Mouse (Mus musculus): ENCODE data around the gene Wipf3.

Wipf3 gene

DNA sequence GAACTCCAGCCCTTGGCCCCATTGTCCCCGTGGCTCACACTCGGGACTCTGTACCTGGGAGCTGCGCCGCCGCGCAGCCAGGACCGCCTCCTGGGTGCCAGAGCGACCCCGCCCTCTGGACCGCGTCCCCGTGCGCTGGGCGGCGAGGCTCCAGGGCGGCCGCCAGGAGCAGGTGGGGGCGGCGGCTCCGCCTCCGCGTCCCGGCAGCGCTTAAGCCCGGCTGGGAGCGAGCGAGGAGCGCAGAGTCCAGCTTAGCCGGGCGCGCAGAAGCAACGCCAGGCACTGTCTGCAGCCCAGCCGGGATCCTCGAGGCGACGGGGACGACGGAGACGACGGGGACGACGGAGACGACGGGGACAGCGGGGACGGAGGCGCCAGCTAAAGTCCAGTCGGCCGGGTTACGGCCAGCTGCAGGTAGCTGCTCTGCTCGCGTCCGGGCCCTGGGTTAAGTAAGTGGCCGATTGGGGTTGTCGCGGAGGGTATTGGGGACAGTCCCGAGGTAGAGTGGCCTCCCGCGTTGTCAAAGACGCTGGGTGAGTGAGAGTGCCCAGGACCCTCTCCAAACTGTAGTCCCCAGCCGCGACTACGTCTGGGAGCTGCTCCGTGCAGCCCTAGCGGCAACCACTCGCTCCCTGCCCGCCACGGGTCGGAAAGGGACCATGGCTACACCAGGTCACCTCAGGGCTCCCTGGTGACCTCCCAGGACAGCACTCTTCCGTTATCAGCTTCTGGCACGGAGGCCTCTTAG is at the start of gene Wipf3:
Gene Wipf3 (plus strand): TSS at position 157 of the 748 bp plus-strand sequence.
- no peak for DNase-seq (ENCODE audit: low read depth, low spot score)

DNA sequence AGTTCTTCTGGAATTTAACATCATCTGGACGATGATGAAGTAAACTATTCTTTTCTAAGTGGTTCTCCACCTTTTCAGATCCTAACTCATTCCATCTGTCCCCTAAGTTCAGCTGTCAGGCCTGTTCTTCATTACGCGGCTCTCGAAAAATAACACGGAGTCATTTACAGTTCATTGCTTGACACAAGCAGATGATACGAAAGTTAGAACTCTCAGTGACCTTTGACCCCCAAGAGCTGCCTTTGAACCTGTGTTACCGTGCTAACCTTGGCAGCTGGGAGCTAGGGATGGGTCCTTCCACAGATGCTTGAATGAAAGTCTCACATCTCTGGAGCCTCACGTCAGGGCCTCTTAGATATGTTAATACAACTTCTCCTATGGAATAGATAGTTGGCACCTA is 46.8 kb upstream of the Wipf3 start:
- no peak for DNase-seq (ENCODE audit: low read depth, low spot score)

DNA sequence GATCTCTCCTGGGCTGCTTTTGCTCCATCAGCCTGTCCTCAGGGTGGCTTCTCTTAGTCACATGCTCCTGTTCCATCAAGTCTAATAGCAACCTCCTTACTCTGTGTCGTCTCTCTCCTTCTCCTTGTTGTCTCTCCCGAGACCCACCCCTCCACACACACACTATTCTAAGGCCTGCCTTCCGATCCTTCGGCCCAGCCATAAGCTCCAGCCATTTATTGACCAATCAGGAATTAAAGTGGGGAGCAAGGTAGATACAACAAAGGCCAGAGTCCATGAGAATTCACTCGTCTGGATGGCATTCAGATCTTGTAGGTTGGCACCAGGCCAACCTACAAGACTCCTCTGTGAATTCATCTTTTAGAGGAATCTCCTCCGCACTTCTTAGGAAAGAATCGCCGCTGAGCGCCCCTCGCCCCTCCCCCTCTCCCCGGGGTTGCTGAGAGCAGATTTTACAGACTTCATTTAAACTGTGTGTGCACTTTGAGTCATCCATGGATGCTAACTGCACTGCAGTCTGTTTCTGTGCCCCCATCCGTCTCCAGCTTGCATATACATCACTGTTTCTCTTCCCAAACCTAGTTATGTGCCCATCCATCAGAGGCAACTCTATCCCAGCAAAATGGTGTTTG is 45.4 kb upstream of the Wipf3 start:
- no peak for DNase-seq (ENCODE audit: low read depth, low spot score)

DNA sequence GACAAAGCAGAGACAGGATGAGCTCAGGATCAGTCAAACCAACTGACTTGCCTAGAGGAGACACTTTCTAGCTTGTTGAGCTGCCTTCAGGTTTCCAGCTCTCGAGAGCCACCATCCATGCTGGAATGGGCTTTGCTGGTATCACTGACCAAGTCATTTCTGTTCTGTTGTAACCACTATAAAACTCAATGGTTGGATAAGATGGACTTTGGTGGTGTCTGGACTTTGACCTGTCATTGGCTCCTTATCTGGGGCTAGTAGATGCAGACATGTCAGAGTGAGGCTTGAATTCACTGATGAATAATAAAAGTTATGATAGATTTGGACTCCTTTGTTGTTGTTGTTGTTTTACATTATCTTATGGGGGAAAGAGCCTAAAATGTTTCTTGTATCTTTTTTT is 44.6 kb upstream of the Wipf3 start:
- no peak for DNase-seq (ENCODE audit: low read depth, low spot score)

DNA sequence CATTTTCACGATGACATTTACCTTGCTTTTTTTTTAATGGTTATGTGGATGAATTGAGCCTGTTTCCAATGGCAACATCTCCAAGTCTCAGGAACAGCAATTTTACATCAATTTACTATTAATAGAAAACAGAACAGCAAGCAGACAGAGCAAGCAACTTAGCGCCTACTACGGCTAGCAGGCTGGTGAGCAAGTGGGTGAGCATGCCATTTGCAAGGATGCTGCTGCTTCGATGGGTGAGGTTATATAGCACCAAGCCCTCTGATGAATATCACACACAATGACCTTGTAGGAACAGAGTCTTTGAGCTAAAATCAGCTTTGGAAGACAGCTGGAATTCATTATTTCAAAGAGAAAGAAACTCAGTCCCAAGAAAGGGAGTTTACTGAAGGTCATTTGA is 43.0 kb upstream of the Wipf3 start:
- DNase-seq (ENCODE audit: low read depth, low spot score), result peak; percentile 77

DNA sequence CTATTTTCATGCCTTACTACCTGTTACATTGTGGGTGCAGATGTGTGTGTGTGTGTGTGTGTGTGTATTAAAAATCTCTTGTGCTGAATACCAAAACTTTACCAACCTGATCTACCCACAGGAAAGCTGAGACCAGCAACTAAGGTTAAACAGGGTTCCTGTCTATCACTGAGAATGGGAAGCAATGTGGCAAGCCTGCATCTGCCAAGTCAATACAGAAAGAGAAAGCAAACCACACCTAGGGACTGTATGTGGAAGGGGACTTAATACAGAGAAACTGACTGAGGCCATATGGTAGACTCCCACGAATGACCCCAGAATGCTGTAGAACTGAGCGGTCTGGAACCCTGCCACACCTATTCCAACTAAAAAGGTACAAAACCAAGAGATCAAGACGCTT is 42.4 kb upstream of the Wipf3 start:
- no peak for DNase-seq (ENCODE audit: low read depth, low spot score)

DNA sequence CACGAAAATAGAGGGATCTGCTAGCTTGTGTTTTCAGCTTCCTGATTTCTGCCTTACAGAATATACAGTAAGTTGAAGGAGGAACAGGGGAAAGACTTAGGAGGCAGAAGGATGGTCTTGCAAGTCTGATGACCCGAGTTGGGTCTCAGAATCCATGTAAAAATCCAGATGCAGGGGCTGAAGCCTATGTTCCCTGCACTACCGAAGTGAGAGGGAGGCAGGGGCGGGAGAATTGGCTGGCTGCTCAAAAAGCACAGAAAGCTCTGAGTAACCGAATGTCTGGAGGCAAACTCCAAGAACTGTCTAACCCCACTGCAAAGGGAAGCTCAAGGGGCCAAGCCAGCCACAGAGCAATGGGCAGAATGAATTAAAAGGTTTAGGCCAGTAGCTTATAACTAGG is 41.7 kb upstream of the Wipf3 start:
- DNase-seq (ENCODE audit: low read depth, low spot score), result no peak

DNA sequence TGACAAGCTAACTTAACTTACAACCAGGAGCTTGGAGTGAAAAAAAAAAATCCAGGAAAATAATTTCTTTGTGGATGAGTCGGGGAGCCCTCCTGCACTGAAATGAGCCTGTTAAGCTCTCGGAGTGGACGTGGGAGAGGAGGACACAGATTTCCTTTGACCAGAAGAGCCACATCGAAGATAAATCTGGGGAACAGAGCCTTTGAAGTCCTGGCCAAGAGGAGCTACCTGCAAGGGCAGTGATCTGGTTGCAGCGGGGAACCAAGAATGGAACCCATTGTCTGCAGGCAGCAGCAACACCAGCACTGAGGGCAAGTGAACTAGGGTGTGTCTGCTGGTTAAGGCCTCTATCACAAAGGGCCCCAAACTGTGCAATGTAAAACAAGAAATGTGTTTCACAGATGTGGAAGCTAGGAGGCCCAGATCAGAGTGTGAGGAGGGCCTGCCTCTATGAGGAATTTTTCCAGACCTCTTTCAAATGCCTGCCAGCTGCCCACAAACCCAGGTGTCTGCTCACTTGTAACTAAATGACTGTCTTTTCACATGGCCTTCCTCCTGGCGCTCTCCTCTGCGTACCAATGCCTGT is 40.6 kb upstream of the Wipf3 start:
- no peak for DNase-seq (ENCODE audit: low read depth, low spot score)

DNA sequence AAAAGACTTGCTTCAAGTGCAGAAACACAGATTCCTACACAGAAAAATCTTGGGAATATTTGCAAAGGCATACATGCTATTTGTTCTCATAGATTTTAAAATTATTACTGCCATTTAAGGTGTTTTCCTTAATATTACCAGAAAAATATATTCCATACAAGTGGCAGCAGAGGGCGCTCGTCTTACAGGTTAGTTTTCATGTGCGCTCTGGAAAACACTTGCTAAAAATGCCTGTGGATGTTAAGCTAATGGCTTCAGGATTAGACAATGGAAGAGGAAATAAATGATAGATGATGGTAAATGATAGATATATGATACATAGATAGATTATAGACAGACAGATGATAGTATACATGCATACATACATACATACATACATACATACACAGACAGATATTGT is 37.6 kb upstream of the Wipf3 start:
- DNase-seq (ENCODE audit: low read depth, low spot score), result no peak

DNA sequence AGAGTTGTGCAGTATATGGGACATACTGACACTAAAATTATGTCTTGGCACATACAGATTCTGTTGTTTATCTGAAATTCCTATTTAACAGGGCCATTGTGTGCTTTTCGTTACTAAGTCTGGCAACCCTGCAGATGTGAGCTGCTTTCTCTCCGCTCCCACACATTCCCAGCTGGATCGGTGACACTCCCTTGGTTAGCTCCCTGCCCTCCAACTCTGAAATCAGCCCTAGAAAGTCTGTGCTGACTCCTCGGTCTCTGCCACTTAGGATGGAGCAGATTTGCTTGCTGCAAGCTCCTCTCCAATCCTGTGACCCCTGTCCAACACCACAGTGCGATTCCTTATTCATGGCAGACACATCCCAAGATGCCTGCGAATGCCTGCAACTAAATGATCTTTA is 35.5 kb upstream of the Wipf3 start:
- DNase-seq (ENCODE audit: low read depth, low spot score), result no peak

DNA sequence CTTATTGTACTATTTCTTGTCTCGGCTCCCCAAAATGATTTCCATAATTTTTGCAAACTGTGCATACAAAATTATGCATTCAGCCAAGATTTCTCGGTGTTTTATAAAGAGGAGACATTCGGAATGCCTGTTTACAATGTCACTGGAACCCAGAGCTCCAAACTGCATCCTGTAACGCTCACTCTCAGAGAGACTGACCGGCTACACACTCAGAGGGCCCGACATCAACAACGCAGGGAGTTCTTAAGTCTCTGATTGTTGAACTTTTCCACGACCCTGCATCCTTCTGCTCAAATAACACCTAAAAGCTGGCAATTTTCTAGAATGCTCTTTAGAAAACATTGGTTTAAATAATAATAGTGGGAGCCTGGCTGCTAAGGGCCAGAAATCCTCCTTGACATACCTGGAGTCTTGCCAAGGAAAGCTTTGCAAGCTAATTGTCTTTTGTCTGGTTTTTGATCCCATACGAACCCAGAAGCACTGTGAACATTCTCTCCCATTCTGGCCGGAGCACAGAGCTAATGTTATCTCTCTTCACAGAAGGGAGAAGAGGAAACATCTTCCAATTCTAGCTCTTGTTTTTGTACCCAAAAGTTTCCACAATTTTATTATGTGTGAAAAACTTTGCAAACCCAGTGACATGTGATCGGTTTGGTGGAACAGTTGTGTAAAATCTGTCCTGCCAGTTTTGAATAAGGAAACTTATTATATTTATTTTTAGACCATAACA is 30.0 kb upstream of the Wipf3 start:
- DNase-seq (ENCODE audit: low read depth, low spot score), result no peak

DNA sequence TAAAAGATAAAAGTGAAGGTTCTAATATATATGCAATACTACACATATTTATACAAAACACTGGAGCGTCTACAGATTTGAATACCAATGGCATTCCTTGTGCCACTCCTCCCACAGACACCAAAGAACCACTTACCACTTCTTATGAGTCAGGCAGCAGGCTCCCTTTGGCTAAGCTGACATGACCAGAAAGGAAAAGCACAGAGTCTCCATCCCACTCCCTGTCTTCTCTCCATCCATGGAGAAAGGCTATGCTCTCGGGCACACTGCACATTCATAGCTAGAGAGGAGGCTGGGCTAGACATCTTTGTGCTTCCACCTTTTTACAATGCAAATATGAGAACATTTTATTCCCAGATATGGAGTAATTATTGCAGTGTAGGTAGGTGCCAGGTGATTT is 27.9 kb upstream of the Wipf3 start:
- DNase-seq (ENCODE audit: low read depth, low spot score), result no peak

DNA sequence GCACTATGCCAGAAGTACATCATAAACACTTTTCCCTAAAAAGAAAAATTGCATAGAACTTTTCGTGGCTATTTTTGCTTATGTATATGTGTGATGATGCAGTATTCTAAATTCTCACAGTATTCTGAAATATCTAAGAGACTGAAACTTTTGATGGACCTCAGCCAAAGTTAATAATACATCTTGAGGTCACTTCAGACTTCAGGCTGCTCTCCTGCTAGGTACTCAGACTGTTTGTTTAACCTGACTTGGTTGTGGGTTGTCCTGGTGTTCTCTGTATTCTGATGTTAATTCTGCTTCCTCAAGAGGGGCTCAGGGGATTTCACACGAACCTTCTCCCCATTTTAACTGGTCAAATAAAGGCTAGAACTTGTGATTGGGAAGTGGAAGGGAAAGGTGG is 24.5 kb upstream of the Wipf3 start:
- no peak for DNase-seq (ENCODE audit: low read depth, low spot score)

DNA sequence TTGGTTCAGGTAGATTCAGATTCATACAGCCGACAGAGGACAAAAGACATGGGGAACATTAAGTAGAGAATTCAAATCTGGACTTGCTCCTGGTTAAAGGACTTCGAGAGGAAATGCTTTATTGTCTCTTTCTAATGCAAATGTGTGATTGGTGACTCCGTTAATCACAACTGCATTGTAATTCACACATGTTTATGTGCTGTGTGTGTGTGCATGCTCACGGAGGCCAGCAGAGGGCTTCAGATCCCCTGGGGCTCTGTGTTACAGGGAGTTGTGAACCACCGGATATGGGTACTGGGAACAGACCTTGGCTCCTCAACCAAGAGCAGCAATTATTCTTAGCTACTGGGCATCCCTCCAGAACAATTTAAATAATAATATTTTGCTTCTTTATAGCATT is 23.3 kb upstream of the Wipf3 start:
- no peak for DNase-seq (ENCODE audit: low read depth, low spot score)

DNA sequence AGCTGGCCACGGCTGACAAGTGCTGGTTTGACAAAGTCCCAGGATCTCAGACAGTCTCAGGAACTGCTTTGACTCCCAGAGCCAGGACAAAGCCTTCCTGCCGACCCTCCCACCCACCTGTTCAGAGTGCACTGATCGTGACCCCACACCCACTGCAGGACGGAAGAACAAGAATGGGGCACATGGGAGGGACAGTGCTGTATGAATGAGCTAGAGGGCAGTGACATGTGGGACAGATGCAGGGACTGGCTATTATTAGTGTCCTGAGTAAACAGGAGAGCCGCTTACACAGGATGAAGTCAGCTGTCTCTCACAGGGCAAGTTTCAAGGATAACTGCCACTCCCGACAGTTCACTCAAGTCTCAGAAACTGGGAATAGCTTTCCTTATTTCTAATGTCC is 20.1 kb upstream of the Wipf3 start:
- no peak for DNase-seq (ENCODE audit: low read depth, low spot score)

DNA sequence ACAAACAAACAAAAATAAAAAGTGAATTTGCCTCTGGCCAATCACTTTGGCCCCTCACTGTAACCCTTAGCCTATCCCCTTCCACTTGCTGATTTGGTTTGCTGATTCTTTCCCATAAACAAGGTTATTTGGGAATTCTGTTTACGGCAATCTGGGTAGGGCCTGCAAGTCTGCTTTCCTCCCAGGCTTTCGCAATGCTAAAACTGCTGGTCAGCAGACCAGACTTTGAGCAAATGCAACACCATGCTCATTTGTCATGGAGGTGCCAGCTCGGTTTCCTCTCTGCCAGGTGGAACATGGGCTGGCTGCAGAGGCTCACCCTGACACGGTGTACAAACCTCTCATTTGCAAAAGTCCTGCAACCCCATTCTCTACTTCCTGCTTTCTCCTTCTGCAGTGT is 19.0 kb upstream of the Wipf3 start:
- no peak for DNase-seq (ENCODE audit: low read depth, low spot score)

DNA sequence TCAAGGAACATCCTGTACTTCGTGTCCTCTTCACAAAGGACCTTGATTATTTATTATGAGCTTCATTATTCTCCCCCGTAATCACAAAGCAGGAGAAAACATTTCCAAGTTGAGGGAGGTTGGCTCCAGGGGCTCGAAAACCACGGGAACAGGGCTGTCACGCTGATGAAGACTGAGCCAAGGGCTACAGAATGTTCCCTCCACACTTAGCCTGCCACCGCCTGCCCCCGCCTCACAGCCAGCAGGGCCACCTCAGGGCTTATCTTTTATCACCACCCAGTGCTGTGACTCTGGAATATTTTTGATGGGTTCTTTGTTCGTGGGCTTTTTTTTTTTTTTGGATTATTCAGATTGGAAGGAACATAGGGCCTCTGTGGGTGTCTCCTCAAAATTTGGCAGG is 17.8 kb upstream of the Wipf3 start:
- DNase-seq (ENCODE audit: low read depth, low spot score), result no peak

DNA sequence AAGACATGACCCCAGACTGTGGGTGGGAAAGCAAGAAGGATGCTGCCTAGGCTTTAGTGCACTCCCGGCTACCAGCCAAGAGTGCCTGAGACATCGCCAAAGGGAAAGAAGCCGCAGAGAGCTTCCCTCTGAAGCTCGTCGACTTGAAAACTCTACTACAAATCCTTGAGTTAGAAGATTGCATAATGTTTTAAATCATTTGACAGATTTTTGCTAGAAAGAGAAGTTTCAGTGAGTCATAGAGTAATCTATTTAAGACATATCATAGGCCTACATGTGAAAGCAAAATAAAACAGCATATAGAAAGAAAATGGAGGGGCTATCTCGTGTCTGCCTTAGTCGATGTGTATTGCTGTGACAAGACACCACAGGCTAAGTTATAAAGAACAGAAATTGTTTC is 16.5 kb upstream of the Wipf3 start:
- no peak for DNase-seq (ENCODE audit: low read depth, low spot score)

DNA sequence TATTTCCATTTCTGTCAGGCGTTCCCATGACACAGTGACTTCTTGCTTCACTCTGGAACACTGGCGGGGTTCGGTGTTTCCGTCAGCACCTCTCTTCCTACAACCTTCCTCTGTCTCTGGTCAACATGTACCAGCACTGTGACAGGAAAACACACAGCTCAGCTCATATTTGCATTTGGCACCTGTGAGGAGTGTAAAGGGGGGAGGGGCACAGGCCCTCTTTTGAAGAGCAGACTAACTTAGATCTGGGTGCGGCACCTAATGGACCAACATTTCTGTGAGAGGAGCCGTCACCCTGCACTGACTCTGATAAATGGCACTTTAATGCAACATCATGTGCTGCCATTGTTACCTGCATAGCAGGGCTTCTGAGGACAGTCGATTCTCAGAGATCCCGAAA is 4.2 kb upstream of the Wipf3 start:
- DNase-seq (ENCODE audit: low read depth, low spot score), result no peak

DNA sequence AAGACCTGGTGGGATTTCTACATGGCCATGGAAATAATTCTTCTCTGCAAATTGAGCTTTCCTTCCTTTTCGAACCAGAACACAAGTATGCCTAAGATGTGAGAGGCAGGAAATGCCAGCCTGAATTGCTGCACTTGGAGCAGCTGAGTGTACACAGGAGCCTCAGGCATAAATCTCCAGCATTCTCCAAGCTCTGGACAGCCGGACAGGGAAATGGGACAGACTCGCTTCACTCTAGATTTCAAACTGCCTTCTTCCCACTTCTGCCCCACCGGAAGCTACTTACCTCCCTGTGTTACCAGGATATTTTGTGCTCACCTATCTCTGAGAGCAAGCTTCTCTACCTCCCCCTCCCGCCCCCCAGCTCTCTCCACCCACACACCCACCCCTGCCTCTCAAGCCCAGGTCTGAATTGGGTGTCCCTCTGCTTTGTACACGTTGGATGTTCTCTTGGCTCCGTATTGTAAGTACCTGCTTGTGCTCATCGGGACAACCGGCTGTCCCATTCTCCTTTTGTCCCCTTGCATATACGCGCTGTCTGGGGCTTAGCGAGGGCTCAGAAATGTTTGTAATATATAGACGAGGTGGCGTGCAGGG is 455 bp upstream of the Wipf3 start:
- DNase-seq (ENCODE audit: low read depth, low spot score), result no peak

DNA sequence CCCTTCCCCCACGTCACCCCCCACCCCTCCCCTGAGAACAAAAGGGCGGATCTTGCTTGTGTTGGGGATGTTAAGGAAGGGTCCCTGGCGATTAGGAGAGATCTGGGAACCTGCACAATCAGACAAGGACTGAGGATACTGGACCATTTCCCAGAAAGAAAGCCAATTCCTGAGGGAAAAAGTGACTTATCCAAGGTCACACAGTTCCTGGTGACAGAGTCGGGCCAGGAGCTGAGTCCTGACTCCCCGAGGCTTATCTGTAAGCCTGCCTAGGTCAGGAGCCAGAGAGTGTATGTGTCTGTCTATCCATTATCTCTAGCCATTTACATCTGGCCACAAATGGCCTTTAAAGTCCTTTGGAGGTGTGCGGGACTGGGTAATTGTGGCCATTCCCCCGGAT is 818 bp downstream of the Wipf3 start:
- no peak for DNase-seq (ENCODE audit: low read depth, low spot score)

DNA sequence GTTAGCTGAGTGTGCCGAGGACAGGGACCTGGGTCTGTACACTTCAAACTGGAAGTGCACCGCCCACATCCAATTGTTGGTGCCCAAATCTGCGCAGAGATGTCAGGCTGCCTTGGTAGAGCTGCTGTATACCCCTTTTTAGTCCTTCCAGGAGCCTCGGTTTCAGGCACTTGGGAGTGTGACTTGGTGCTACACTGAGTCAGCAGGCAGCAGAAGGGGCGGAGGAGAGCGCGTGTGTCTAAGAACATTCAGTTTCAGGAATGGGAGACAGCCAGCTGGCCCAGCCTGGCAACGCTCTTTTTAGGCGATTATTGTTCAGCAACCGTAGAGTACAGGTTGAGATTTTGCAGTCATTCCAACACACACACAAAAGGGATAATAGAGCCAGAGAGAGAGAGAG is 2.4 kb downstream of the Wipf3 start:
- DNase-seq (ENCODE audit: low read depth, low spot score), result peak; percentile 95
